Mouse (Mus musculus) layer of hippocampus, adult 2 months (tissue): ENCODE results near the gene Adprh. TPM values are rescaled to one million over a fixed set of nuclear protein-coding genes. Genes with fewer than 3 reads are reported as not detected.
A peak's percentile ranks its signal among the peaks of the same experiment; 100 is the strongest.

ENCODE experiments used
- DNase-seq, 2 experiments: peaks; one replicate each; pipeline ENCODE4 v3.0.0; 2022; ENCODE audit warnings: low spot score in 2 of 2
- H3K27ac ChIP-seq: fragments of 200-600 bp; 2 replicates; pipeline ENCODE4 v1.8.1; 2022
- H3K4me3 ChIP-seq: fragments of 200-600 bp; 2 replicates; pipeline ENCODE4 v1.8.1; 2022; ENCODE audit warnings: mild to moderate bottlenecking
- CTCF ChIP-seq: fragments of 200-600 bp; conservative IDR thresholded peaks from 2 replicates; pipeline ENCODE4 v1.8.1; 2022; ENCODE audit warnings: antibody characterized with exemption, mild to moderate bottlenecking, moderate library complexity
- total RNA-seq, 2 experiments: library from RNA; stranded (reverse); gene quantifications; 2 replicates each; pipeline ENCODE4 v1.2.3; 2021

Adprh gene
- total RNA-seq, 2 experiments from 2014 or later = 55.4 to 55.5 TPM

DNA sequence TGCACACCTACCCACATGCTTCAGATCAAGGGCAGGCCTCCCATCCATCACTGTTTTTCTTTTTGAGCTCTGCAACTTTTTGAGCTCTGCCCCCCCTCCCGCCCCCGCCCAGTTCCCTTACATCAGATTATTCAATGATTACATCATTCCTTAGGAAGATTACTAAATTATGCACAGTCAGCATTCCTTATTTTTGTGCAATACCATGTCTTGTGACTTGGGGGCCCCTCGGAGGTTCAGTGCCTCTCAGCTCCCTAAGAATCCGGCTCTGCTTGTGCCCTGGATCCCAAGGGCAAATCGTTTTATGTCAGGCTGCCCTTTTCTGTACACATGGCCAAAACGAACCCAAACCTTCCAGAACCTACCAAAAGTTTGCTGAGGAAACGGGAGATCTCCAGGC, 37.5 kb downstream of the Adprh start:
- Histone ChIP-seq H3K4me3 (no peak overlapping the region), H3K27ac (no peak overlapping the region)
- DNase-seq = no peak
- TF ChIP-seq CTCF = no peak

DNA sequence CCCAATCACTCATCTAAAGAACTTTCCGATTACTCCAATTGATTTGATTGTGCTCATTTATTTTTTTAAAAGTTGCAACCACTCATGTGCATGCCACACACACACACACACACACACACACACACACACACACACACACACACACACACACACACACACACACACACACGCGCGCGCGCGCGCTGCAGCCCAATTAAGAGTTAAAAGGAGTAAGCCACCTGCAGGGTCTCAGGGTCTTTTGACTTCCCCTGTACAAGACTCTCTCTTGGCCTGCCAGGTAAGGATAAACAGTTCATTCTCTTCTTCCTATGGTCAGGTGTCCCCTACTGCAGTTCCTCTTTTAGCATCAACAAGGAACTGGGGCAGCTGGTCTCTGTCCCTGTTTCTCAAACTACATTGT, 44.1 kb downstream of the Adprh start:
- H3K4me3 ChIP-seq = no peak overlapping the region
- DNase-seq = no peak
- H3K27ac ChIP-seq = no peak overlapping the region
- no peak for TF ChIP-seq CTCF

DNA sequence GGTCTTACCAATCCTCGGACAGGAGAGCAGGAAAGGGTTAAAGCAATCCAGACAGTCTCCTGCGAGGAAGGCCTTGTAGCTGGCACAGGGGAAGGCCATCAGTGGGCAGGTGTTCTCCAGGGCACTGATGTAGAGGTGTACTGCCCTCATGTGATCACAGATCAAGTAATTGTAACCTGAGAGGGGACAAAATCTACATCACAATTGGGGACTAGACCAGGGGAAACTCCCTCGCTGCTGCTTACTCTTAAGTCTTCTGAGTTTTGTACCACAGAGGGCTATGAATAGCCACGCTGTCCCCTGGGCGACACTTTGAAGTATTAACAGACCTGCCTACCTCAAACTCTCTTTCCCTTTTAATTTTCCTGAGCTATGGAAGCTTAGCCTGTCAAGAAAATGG, 44.9 kb downstream of the Adprh start:
- DNase-seq = no peak
- Histone ChIP-seq H3K4me3 (no peak overlapping the region), H3K27ac (no peak overlapping the region)
- no peak for TF ChIP-seq CTCF

DNA sequence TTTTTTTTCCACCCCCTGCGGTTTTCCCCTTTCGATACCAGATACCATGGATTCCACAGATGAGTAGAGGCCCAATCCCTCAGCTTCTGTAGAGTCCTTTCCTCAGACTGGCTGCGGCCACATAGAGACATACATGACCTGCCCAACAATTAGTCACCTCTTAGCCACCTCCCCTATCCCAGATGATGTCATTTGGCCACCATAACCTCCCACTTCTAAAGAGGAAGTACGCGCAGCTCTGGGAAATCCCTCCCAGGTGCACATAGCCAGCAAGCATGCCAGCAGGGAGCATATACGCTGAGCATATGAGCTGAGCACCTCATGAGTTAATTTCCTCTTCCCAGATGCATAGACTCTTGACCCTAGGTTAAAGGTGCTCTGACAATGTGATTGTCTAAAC, 45.8 kb downstream of the Adprh start:
- no peak for TF ChIP-seq CTCF
- no peak overlapping the region for H3K27ac ChIP-seq
- H3K4me3 ChIP-seq = no peak overlapping the region
- no peak for DNase-seq

DNA sequence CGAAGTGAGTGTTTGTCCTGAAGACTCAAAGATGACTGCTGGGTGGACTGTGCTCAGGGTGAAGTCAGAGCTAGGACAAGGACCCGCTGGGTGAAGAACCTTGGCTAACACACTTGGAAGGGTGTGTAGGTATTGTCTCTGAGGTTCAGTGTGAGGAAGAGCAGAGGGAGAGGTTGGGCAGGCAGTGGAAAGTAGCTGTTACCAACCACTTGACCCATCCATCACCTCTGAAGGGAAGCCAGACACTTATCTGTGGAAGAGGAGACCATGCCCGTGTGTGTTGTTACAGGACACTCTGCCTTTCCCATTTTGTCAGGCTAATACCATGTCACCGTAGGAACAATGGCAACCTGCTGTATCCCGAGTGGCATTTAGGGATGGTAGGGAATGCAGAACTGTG, 46.2 kb downstream of the Adprh start:
- Histone ChIP-seq H3K4me3 (no peak overlapping the region), H3K27ac (no peak overlapping the region)
- DNase-seq = no peak
- no peak for TF ChIP-seq CTCF

DNA sequence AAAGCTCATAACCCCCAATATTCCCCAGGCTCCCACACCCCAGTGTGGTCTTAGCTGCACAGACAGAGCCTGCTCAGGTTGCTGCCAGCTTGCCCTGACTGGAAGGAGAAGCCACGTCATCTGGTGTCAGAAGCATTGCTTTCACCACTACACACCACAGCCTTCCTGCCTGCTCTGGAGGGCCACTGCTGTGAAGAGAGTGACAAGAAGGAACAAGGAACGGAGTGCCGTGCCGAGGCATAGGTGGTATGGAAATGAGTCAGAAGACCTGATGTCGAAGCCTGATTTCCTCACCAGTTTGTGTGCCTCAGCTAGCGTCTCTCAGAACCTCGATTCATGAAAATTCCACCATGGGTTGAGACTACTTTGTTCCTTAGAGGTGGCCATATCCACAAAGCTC, 48.9 kb downstream of the Adprh start:
- no peak for TF ChIP-seq CTCF
- Histone ChIP-seq H3K27ac (no peak overlapping the region), H3K4me3 (no peak overlapping the region)
- DNase-seq = no peak

DNA sequence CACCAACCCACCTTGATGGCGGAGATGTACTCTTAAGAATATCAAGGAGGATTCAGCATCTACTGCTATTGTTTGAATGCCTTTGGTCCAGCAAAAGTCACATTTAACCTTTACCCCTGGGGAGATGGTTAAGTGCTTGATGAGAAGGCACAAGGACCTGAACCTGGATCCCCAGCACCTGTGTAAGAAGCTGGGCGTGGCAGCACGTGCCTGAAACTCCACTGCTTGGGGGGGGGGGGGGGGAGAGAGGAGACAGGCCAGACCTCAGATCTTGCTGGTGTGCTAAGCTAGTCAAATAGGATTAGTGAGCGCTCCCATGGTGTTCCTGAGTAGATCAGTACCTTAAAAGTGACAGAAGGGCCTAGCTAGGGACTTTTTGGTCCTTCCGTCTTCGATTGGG, 51.0 kb downstream of the Adprh start:
- no peak for DNase-seq
- Histone ChIP-seq H3K4me3 (no peak overlapping the region), H3K27ac (no peak overlapping the region)
- TF ChIP-seq CTCF = no peak

DNA sequence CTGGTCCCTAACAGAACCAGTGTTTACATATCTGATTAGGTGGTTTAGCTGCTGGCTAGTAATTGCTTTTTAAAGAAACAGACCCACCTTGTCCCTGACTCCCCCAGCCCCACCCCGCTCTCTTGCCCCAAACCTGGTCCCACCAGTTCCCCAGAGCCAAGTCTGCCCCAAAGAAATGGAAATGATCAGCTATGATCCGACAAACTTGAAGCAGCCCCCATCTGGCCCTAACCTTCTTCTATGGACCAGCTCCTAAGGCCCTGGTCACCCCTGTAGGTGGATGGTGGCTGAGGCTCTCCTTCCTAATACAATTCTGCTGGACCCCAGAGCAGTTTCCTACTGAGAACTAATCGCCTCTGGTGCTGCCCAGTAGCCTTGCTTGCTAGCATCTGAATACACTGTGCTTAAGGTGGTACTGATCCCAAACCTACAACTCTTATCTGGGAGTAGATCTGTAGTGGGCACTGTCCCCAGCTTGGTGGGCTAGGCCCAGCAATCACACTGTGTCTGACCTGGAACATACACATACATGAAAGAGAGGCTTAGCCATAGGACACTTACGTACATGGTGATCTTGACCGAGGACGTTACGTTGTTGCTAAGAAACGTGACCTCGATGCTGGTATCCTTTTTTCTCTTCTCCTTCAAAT, 52.1 kb downstream of the Adprh start:
- no peak for DNase-seq
- Histone ChIP-seq H3K27ac (peak overlapping the region; percentile 71), H3K4me3 (peak overlapping the region; percentile 48)
- TF ChIP-seq CTCF = no peak

DNA sequence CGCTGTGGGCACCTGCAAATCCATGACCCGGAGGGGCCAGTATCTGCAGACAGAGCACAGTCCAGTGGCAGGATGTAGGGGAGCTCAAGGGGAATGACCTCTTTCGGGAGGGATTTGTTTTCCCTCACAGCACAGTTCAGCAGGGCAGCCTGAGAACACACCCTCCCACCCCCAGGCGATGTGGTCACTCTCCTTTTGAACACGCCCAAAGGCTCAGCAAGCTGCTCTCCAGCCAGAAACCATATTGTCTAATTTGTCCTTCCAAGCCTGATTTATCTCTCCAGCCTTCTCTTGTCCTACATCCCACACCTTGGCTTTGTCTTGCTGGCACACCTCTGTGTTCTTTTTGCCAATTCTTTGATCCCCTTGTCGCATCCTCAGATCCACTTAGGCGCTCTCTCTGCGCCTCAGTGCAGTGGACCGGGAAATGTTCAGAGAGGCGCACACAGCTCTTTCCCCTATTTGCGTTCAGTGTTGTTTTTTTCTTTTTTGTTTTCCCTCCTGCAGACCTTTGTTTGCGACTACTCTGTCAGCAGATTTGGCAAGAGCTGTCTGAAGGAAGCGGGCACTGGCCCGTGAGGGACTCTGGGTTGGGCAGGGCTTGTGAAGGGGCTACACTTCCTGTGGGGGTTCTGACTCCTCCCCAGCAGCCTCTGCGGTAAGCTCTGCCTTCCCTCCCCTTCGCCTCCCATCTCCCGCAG, 52.8 kb downstream of the Adprh start:
- peak; percentile 8 to 38 for DNase-seq
- Histone ChIP-seq H3K4me3 (peak overlapping the region; percentile 48), H3K27ac (peak overlapping the region; percentile 71)
- no peak for TF ChIP-seq CTCF

DNA sequence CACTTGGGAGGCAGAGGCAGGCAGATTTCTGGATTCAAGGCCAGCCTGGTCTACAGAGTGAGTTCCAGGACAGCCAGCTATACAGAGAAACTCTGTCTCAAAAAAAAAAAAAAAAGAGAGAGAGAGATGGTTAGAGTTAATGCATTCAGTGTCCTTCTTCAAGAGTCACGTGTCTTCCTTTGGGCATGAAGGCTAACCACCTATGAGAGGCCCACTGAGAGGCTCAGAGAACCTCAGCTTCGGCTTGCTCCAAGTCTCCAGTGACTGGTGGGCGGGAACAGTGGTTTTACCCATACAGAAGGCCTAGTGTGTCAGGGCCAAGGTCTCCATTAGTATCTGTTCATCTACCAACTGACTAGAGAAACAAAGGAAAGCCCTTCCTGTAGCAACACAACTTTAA, 53.4 kb downstream of the Adprh start:
- DNase-seq = no peak
- TF ChIP-seq CTCF = no peak
- Histone ChIP-seq H3K4me3 (no peak overlapping the region), H3K27ac (peak overlapping the region; percentile 71; the same call in 1 of the 2 replicates)

DNA sequence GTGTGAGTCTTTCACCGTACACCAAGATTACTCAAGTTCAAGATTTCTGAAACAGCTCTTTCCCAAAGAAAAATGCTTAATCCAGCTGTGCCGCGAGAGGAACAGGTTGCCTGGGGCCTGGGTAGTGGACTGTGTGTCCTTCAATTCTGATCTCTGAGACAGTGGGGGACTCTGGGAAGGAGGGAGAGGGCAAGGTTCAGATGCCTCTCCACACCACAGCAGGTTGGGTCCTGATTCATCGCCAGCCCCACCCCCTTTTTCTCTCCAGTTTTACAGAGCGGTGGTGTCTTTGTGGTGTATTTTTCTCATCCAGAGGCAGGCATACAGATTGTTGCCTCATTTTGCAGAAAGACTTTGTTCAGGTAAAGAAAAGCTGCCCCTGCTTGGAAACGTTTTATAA, 54.2 kb downstream of the Adprh start:
- Histone ChIP-seq H3K4me3 (no peak overlapping the region), H3K27ac (no peak overlapping the region)
- no peak for DNase-seq
- no peak for TF ChIP-seq CTCF

DNA sequence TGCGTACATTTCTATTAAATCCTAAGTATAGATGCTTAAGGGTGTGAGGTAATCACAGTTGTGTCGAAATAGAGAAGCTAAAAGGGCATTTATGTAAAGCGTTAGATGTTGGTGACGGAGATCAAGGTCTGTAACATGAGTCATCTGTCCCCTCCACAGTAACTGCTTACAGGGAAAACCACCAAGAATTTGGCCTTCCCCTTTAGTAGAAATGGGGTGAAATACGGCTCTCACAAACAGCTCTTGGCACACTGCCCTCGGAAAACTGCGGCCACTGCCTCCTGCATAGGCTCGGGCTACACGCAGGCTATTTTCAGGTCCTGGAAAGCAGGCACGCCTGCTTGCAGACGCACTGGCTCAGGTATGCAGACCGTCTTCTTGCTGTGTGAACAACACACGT, 56.3 kb downstream of the Adprh start:
- no peak overlapping the region for H3K4me3 ChIP-seq
- TF ChIP-seq CTCF = no peak
- DNase-seq = no peak
- H3K27ac ChIP-seq = no peak overlapping the region

DNA sequence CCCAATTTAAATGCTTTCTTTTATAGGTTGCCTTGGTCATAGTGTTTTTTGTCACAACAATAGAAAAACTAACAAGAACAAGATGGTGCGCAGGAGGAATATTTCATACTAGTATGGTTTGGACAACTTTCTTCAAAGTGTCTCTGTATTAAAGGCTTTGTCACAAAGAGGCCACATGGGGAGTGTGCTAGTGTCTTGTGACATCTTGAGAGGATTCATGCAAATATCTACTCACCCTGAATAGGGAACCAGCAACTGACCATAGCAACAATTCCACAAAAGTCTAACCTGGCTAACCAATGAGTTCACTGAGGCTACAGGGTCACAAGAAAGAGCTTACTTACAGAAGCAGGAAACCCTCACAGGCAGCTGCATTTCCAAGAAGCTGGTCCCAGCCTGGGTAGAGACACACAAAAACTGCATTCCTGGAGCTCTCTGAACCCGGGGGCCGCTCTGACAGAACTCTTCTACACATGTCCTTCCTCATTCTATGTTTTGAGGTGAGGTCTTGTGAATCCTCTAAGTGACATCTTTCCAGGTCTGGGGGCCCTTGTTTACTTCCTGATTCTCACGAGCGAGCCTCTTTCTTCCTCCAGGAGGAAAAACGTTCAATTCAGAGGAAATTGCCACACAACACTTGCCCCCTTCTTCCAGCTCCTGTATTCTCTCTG, 57.3 kb downstream of the Adprh start:
- no peak for TF ChIP-seq CTCF
- H3K4me3 ChIP-seq = no peak overlapping the region
- DNase-seq = no peak

DNA sequence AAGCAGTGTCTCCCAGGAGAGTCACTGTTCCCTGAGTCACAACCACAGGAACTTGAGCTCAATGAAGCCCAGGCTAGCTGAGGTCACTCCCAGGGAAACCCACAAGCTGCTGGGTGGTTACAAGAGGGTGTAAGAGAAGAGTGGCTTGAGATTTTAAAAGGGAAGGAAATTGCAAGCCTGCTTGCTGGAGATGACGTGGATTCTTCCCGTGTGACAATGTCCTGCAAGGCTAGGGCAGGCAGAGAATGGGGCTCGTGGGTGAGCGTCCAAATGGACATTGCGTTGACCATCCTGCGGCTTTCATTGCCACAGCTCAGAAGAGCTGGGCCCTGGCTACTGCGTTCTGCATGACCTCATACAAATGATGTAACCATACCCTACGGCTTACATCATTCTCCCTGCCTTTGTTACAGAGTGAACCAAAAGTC, 58.3 kb downstream of the Adprh start:
- H3K4me3 ChIP-seq = no peak overlapping the region
- DNase-seq = no peak
- no peak for TF ChIP-seq CTCF
- no peak overlapping the region for H3K27ac ChIP-seq

More for the DNA sequence above, 57.3 kb downstream of the Adprh start:
- H3K27ac ChIP-seq = no peak overlapping the region

Other genes with a start within 250 kb of the Adprh start
- not detected for gene Nr1i2, start 157.9 kb downstream of the Adprh start, total RNA-seq
- 1 to 10 TPM; 1.1 to 1.3 TPM for gene Maats1, start 110.6 kb downstream of the Adprh start, total RNA-seq
- 100 to 1,000 TPM; 123 to 126 TPM for gene Cox17, start 105.7 kb downstream of the Adprh start, total RNA-seq
- gene Gm21987, start 105.7 kb downstream of the Adprh start, total RNA-seq = not detected
- gene Popdc2, start 90.5 kb downstream of the Adprh start, total RNA-seq = under 1 TPM; 0.44 to 0.49 TPM
- under 1 TPM; 0.76 to 0.97 TPM for gene Pla1a, start 19.6 kb downstream of the Adprh start, total RNA-seq
- under 1 TPM; 0.15 to 0.69 TPM for gene Cd80, start 2.9 kb upstream of the Adprh start, total RNA-seq
- 10 to 100 TPM; 28.4 to 30.9 TPM for gene Timmdc1, start 70.0 kb upstream of the Adprh start, total RNA-seq
- gene Poglut1, start 97.6 kb upstream of the Adprh start, total RNA-seq = 10 to 100 TPM; 49.3 to 52.3 TPM
- gene Tmem39a, start 106.0 kb upstream of the Adprh start, total RNA-seq = 10 to 100 TPM; 20.4 to 23.2 TPM